Mouse (Mus musculus): ENCODE measurements around the gene Rad21l. TPM values are rescaled to one million over a fixed set of nuclear protein-coding genes. Genes with fewer than 3 reads are reported as not detected.

Gene Rad21l
- polyA plus RNA-seq, 1 experiment from 2014 or later: not detected

- H3K36me3 ChIP-seq (ENCODE audit: control insufficient read depth, insufficient read depth): no peaks in the 10 kb centered on the region
- peak; percentile 78 for TF ChIP-seq CTCF (IDR thresholded peaks at IDR 0.05; ENCODE audit: low read depth)
- peak; percentile 68 for ATAC-seq
- no peak within 1 kb of the TSS for H3K27ac ChIP-seq (ENCODE audit: low read depth, low read length)
- peaks cover 12% of the 10 kb centered on the region; the same call in 1 of the 2 replicates for H3K27me3 ChIP-seq (replicated peaks; ENCODE audit: control insufficient read depth, insufficient read depth, low read length)
- under 1% methylated on average over 42 of the region's 47 CpGs for WGBS
- H3K9ac ChIP-seq (ENCODE audit: low read depth, low read length): peak within 1 kb of the TSS; percentile 32
- peak within 1 kb of the TSS; percentile 52 for H3K4me3 ChIP-seq (ENCODE audit: low read depth, low read length)
- peak within 1 kb of the TSS; percentile 83 for H3K4me2 ChIP-seq (replicated peaks; ENCODE audit: low read depth)
- H3K9me3 ChIP-seq (ENCODE audit: control insufficient read depth): no peaks in the 10 kb centered on the region
- H3K4me1 ChIP-seq (replicated peaks; ENCODE audit: control insufficient read depth, insufficient read depth, low read length): no peaks in the 10 kb centered on the region
Observed at GRCm38 (mm10) chr2:151632159-151632814, 36.0 kb downstream of the Rad21l start, which contains the start of gene Snph. Gene Snph (minus strand): TSS chr2:151632593.

DNA sequence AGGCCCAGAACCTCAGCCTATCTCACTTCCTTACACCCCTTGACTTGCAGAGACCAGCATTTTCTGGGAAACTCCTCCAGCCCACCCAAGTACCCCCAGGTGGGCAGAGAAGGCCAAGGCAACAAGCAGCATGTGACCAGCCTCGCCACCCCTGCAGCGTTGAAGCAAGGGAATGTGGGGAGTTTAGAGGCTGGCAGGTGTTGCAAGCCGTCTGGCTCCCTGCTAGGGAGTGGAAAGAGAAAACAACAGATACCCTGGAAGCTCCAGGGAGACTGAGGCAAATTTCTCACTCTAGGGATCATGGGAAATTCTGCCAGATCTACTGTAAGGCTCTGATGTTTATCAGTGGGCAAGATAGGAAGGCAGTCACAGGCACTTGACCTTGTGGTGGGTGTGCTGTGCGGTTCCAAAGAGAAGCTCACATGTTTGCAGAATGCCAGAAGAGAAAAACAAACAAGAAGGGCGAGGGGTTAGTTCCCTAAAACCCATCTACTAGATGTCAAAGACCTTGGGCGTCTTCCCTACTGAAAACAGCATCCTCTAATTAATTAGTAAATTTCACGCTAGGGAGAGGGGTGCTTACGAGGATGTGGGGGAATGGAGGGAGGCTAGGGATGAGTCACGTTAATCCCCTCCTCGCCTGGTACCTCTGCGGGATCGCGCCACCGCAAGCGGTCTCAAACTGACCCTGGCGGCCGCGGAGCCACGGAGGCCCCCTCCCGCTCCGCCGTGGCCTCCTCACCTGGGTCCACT, 36.8 kb downstream of the Rad21l start:
- 6% methylated on average over 22 of the region's 22 CpGs for WGBS
- TF ChIP-seq CTCF (IDR thresholded peaks at IDR 0.05; ENCODE audit: low read depth): no peak
- H3K9ac ChIP-seq (ENCODE audit: low read depth, low read length): peak overlapping the region; percentile 32
- no peaks in the 10 kb centered on the region for H3K9me3 ChIP-seq (ENCODE audit: control insufficient read depth)
- H3K27me3 ChIP-seq (replicated peaks; ENCODE audit: control insufficient read depth, insufficient read depth, low read length): peaks cover 12% of the 10 kb centered on the region; the same call in 1 of the 2 replicates
- no peaks in the 10 kb centered on the region for H3K36me3 ChIP-seq (ENCODE audit: control insufficient read depth, insufficient read depth)
- ATAC-seq: no peak
- H3K4me3 ChIP-seq (ENCODE audit: low read depth, low read length): peak overlapping the region; percentile 52
- peak overlapping the region; percentile 83 for H3K4me2 ChIP-seq (replicated peaks; ENCODE audit: low read depth)
- no peak overlapping the region for H3K27ac ChIP-seq (ENCODE audit: low read depth, low read length)
- H3K4me1 ChIP-seq (replicated peaks; ENCODE audit: control insufficient read depth, insufficient read depth, low read length): no peaks in the 10 kb centered on the region

- no peak overlapping the region for H3K27ac ChIP-seq (ENCODE audit: low read depth, low read length)
- 79% methylated on average over 7 of the region's 7 CpGs for WGBS
- no peak for TF ChIP-seq CTCF (IDR thresholded peaks at IDR 0.05; ENCODE audit: low read depth)
- no peak overlapping the region for H3K4me2 ChIP-seq (replicated peaks; ENCODE audit: low read depth)
- no peaks in the 10 kb centered on the region for H3K36me3 ChIP-seq (ENCODE audit: control insufficient read depth, insufficient read depth)
- H3K9ac ChIP-seq (ENCODE audit: low read depth, low read length): no peak overlapping the region
- H3K4me3 ChIP-seq (ENCODE audit: low read depth, low read length): no peak overlapping the region
- H3K4me1 ChIP-seq (replicated peaks; ENCODE audit: control insufficient read depth, insufficient read depth, low read length): no peaks in the 10 kb centered on the region
- ATAC-seq: no peak
- H3K9me3 ChIP-seq (ENCODE audit: control insufficient read depth): no peaks in the 10 kb centered on the region
- H3K27me3 ChIP-seq (replicated peaks; ENCODE audit: control insufficient read depth, insufficient read depth, low read length): peaks cover 12% of the 10 kb centered on the region; the same call in 1 of the 2 replicates
Observed at GRCm38 (mm10) chr2:151629310-151629709, 39.0 kb downstream of the Rad21l start.

- no peak overlapping the region for H3K4me3 ChIP-seq (ENCODE audit: low read depth, low read length)
- no peak overlapping the region for H3K9ac ChIP-seq (ENCODE audit: low read depth, low read length)
- no peak overlapping the region for H3K4me2 ChIP-seq (replicated peaks; ENCODE audit: low read depth)
- no peaks in the 10 kb centered on the region for H3K9me3 ChIP-seq (ENCODE audit: control insufficient read depth)
- no peak overlapping the region for H3K27ac ChIP-seq (ENCODE audit: low read depth, low read length)
- no peaks in the 10 kb centered on the region for H3K4me1 ChIP-seq (replicated peaks; ENCODE audit: control insufficient read depth, insufficient read depth, low read length)
- no peak for TF ChIP-seq CTCF (IDR thresholded peaks at IDR 0.05; ENCODE audit: low read depth)
- ATAC-seq: no peak
- WGBS: 81% methylated on average over 3 of the region's 3 CpGs
- H3K27me3 ChIP-seq (replicated peaks; ENCODE audit: control insufficient read depth, insufficient read depth, low read length): peaks cover 12% of the 10 kb centered on the region; the same call in 1 of the 2 replicates
- H3K36me3 ChIP-seq (ENCODE audit: control insufficient read depth, insufficient read depth): no peaks in the 10 kb centered on the region
Observed at GRCm38 (mm10) chr2:151628011-151628410, 40.3 kb downstream of the Rad21l start.

DNA sequence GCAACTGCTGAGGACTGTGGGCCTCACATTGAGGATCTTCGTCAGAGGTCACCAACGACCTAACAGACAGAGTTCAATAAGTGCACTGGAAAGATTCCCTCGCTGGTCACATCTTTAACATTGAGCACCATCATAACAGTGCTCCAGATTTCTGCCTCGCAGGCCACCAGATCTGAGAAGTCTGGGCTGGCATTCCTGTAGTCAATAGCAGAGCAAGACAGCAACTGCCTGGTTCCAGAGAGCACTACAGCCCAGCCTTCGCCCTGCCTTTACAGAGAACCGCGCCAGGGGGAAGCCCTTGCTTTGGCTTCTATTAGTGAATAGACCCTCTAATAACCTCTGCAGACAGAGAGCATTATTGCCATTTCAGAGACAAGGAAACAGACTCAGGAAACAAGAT, 42.0 kb downstream of the Rad21l start:
- Histone ChIP-seq H3K9ac (ENCODE audit: low read depth, low read length) (no peak overlapping the region), H3K27me3 (replicated peaks; ENCODE audit: control insufficient read depth, insufficient read depth, low read length) (peaks cover 5% of the 10 kb centered on the region; the same call in 1 of the 2 replicates), H3K4me2 (replicated peaks; ENCODE audit: low read depth) (no peak overlapping the region), H3K4me3 (ENCODE audit: low read depth, low read length) (no peak overlapping the region), H3K4me1 (replicated peaks; ENCODE audit: control insufficient read depth, insufficient read depth, low read length) (no peaks in the 10 kb centered on the region), H3K36me3 (ENCODE audit: control insufficient read depth, insufficient read depth) (no peaks in the 10 kb centered on the region), H3K9me3 (ENCODE audit: control insufficient read depth) (no peaks in the 10 kb centered on the region), H3K27ac (ENCODE audit: low read depth, low read length) (no peak overlapping the region)
- TF ChIP-seq CTCF (IDR thresholded peaks at IDR 0.05; ENCODE audit: low read depth): no peak
- WGBS: 94% methylated on average over 7 of the region's 7 CpGs
- ATAC-seq: no peak

DNA sequence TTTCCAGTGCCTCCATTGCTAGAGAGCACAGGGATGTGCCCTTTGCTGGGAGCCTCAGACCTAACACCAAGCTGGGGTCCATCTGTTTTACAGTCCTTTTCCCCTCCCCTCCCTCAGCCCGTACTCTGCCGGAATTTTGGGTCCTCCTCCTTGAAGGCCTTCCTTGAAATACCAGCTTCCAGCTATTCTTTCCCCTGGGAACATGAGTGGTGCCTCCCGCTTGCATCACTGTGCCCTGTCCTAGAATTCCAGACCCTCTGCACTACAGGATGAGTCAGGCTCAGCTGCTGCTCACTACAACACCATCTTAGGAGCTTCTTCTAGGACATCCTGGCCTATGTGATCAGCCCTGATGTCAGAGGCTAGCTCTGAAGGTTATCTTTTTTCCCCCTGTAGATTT, 44.6 kb downstream of the Rad21l start:
- no peak for TF ChIP-seq CTCF (IDR thresholded peaks at IDR 0.05; ENCODE audit: low read depth)
- WGBS: 68% methylated on average over 3 of the region's 3 CpGs
- no peaks in the 10 kb centered on the region for H3K27me3 ChIP-seq (replicated peaks; ENCODE audit: control insufficient read depth, insufficient read depth, low read length)

More for the DNA sequence above, 44.6 kb downstream of the Rad21l start:
- no peak for ATAC-seq
- Histone ChIP-seq H3K27ac (ENCODE audit: low read depth, low read length) (no peak overlapping the region), H3K4me1 (replicated peaks; ENCODE audit: control insufficient read depth, insufficient read depth, low read length) (0 out of 2 replicates have a peak, but pooled peaks cover 6% of the 10 kb centered on the region), H3K36me3 (ENCODE audit: control insufficient read depth, insufficient read depth) (no peaks in the 10 kb centered on the region), H3K9ac (ENCODE audit: low read depth, low read length) (no peak overlapping the region), H3K4me3 (ENCODE audit: low read depth, low read length) (no peak overlapping the region), H3K9me3 (ENCODE audit: control insufficient read depth) (no peaks in the 10 kb centered on the region), H3K4me2 (replicated peaks; ENCODE audit: low read depth) (no peak overlapping the region)
